Mouse (Mus musculus) effector memory CD4-positive, alpha-beta T cell, adult 5 months (primary cell): ENCODE measurements around the gene Accsl. TPM values are rescaled to one million over a fixed set of nuclear protein-coding genes. Genes with fewer than 3 reads are reported as not detected.

Experiments
- polyA plus RNA-seq: library from polyadenylated mRNA; unstranded; fragments of 100-300 nt; shearing (Covaris generic); gene quantifications from one replicate; pipeline ENCODE4 v1.2.1, GENCODE M21; 2017

Accsl gene
- polyA plus RNA-seq: not detected

DNA sequence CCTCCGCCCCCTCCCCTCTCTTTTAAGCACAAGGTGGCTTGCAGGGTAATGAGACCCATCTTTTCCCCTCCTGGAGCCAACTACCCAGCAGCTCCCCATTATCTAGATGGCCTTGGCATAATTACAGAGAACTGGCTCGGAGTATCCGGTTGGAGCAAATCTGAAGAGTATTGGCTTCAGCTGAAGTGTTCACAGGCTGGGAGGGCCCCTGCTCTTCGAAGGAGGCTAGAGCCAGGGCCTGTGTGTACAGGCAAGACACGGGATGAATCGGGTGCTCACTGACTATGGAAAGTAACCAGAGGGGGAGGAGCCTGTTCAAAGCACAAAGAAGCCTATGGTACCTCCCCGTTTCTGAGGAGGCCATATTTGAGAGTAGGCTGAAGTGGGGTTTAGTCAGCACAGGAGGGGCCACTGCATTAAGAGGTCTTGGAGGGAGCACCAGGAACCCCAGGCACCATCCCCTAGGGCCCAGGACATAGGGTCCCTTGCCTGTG is at the start of gene Accsl:
Gene Accsl (minus strand): TSS at position 51 of the 494 bp plus-strand sequence.

DNA sequence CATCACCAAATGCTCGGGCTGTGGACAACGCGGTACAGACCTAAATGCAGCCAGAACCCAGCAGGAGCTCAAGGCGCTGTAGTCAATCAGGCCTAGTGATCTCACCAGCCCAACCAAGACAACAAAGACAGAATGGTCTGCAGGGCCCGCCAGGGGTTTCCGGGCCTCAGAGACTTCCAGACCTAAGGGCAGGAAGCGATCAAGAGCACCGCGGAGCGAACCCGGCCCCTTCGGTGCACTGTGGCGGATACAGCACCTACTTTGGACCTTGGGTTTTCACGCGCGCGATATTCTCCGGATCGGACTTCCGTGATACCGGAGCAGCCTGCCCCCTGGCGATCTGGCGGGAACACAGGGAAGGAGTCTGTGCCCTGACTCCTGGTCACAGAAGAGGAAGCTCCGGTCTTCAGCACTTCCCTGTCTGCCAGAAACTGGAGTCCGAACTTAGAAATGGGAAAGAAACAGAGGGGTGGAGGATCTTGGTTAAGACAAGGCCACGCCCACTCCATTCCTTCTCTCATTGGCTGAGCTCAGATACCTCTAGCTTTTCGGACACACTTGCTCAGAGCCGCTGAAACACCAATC is 19.4 kb downstream of the Accsl start, which contains the start of gene Accs:
Gene Accs (minus strand): TSS at position 439 of the 585 bp plus-strand sequence.

DNA sequence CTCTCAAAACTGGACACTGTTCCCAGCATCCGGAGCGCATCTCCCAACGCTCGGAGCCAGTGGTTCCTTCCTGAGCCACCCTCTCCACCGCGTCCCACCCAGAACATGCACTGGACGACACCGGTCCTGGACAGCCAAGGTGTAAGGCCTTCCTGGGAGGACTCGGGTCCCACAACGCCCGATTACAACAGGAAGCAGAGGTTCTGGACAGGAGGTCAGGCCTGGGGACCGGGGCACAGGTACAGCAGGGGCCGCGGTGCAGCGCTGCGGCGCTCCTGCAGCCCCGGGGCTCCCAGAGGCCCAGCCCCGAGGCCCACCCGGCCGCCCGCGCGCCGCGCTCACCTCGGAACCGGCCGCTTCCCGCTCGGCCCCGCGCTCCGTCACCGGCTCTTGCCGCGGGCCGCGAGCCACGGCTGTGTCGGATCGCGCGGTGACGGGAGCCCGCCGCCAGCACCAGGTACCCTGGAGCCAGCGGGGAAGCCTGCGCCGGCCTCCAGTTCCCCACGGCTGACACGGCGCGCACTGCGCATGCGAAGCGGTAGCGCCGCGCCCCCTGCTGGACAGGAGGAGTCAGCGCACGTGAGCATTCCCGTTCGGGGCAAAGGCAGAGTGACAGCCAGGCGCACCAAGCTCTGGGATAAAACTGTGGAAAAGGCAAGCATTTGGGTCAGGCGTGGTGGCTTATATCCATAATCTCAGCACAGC is 46.8 kb downstream of the Accsl start, which contains the start of gene Ext2:
Gene Ext2 (minus strand): TSS at position 524 of the 705 bp plus-strand sequence.

Other genes with a start within 250 kb of the Accsl start
- not detected for gene Alx4, start 226.8 kb downstream of the Accsl start, polyA plus RNA-seq
- gene Ext2, start 46.6 kb downstream of the Accsl start, polyA plus RNA-seq: 57.6 TPM
- 7.7 TPM for gene Accs, start 19.2 kb downstream of the Accsl start, polyA plus RNA-seq
- not detected for gene Gm13889, start 88.0 kb upstream of the Accsl start, polyA plus RNA-seq
- gene Gm27027, start 127.2 kb upstream of the Accsl start, polyA plus RNA-seq: not detected
- 57.8 TPM for gene Alkbh3, start 141.7 kb upstream of the Accsl start, polyA plus RNA-seq